Mouse (Mus musculus) 416B (cell line): ENCODE data around the gene Asb16.
A peak's percentile ranks its signal among the peaks of the same experiment; 100 is the strongest.

Experiments used
- DNase-seq: peaks from one replicate; pipeline ENCODE4 v3.0.0; 2011; ENCODE audit warnings: low read depth

Gene Asb16

DNA sequence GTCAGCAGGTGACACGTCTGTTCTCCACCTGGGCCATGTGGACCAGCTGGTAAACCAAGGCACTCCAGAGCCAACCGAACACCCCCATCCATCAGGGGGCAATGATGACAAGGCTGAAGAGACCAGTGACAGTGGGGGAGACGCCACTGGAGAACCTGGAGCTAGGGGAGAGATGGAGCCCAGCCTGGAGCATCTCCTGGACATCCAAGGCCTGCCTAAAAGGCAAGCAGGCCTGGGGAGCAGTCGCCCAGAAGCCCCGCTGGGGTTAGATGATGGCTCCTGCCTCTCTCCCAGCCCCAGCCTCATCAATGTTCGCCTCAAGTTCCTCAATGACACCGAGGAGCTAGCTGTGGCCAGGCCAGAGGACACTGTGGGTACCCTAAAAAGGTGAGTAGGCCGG, 18.9 kb downstream of the Asb16 start:
- DNase-seq, result no peak

GRCm38 (mm10) chr11:102288027-102288804, 19.7 kb downstream of the Asb16 start:
- no peak for DNase-seq

DNA sequence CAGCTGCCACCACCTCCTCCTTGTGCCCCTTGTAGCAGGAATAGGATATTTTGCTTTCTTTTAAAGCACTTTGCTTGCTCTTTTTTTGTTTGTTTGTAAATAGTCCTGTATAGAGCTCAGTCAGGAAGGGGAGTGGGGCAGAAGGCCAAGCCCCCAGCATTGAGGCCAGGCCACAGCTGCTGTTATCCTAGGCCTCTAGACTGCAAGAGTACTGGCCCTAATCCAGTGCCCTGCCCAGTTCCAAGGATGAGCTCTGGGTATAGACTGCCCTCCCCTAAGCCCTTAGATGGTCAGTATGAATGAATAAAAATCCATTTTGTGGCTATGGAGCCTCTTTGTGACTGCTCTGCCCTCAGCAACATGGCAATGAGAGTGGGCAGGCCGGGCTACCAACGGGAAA, 20.4 kb downstream of the Asb16 start:
- no peak for DNase-seq

- no peak for DNase-seq
These were observed 21.1 kb downstream of the Asb16 start for GRCm38 (mm10) chr11:102289511-102290100.

DNA sequence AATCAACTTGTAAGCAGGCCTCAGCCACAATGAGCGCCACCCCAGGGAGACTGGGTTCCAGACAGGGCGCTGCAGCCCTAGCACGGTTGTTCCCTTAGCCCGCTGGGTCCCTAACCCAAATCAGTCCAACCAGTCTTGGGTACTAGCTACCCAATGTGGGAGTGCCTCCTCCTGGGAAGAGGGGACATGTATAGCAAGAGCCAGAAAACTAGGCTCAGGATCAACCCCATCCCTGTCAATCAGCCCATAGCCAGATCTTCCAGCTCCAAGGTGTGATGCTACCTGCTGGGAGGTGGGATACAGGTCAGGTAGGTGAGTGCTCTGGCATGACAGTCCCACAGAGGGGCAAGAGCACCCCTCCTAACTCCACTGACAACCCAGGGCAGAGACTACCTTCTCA, 21.6 kb downstream of the Asb16 start:
- DNase-seq, result no peak

- DNase-seq, result no peak
These were observed 22.6 kb downstream of the Asb16 start for GRCm38 (mm10) chr11:102291051-102291535.

DNA sequence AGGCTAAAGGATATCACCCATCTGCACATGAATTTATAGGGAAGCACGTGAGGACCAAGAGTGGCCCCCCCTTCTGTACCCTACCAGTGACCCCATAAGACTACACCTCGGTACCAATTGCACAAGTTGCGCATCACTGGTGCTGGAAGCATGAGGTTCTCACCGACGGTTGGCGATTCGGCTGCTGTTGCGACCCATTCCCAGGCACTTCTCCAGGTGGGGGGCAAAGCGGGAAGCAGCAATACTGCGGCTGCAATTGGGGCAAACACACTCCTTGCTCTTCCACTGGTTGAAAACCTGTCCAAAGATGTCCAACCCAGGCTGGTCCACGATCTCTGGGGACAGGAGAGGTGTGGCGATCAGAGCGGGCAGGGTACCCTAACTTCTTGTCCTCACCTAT, 25.4 kb downstream of the Asb16 start:
- no peak for DNase-seq

- no peak for DNase-seq
These were observed 25.9 kb downstream of the Asb16 start for GRCm38 (mm10) chr11:102294416-102294815.

DNA sequence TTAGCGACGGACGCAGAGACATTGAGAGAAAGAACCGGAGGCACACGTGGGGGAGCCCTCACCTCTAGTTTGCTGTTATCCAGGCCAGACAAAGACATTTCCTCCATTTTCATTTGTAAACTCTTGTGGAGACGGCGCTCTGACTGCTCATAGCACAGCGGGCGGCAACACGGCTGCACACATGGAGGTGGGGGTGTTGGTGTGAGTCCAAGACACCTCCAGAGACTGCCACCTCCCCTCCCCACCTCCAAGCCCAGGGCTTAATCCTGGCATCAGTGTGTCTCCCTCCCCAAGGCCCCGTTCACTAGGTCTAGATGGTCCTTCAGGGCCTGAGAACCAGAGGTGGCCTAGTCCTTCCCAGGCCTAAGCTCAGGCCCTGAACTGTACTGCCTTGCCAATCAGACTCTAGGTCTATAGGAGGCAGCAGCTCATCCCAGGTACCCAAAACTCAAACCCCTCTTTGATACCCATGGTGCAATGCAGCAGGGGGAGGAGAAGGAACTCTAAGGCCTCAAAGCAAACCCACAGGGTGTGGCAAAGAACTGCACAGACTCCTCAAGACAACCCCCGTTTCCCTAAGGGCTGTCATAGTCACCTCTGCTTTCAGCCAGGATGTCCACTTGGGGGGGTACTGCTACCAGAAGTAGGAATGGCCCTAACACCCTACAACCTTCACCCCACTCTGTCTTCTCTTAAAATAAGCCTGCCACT, 26.5 kb downstream of the Asb16 start:
- peak; percentile 91 for DNase-seq

DNA sequence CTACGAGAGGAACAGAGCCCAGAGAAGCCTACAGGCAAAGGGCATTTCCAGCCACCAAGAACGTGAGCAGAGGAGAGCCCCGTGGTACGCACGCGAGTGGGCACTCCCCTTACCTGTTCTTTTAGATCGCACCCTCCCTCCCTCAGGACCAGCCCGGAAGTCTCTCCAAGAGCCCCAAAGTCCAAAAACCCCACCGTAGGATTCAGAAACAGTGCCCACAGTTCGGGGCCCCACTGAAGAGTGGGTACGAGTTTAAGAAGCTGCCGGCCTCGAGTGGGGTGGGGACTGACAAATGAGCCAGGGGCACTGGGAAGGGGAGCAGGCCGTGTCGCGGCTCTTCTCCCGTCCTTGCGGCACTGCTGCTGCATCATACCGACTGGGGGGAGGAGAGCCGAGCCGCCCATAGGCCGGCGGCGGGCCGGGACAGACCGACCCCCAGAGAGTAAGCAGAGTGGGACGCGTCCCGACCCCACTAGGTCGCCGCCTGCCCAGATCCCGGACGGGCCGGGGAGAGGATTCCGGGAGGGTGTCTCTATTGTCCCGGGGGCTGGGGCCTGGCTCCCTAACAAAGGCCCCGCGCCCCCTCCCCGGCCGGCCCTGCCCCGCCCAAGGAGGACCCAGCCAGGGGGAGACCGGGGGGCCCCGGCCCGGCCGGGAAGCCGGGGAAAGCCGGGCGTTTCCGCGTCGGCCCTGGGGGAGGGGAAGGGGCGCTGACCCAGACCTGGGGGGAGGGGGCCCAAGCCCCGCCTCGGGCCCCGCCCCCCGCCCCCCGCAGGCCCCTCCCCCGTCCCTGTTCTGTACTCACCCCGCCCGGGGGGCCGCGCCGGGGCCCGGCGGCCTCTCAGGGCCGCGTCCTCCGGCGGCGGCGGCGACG, 27.3 kb downstream of the Asb16 start:
- peak; percentile 55 for DNase-seq

DNA sequence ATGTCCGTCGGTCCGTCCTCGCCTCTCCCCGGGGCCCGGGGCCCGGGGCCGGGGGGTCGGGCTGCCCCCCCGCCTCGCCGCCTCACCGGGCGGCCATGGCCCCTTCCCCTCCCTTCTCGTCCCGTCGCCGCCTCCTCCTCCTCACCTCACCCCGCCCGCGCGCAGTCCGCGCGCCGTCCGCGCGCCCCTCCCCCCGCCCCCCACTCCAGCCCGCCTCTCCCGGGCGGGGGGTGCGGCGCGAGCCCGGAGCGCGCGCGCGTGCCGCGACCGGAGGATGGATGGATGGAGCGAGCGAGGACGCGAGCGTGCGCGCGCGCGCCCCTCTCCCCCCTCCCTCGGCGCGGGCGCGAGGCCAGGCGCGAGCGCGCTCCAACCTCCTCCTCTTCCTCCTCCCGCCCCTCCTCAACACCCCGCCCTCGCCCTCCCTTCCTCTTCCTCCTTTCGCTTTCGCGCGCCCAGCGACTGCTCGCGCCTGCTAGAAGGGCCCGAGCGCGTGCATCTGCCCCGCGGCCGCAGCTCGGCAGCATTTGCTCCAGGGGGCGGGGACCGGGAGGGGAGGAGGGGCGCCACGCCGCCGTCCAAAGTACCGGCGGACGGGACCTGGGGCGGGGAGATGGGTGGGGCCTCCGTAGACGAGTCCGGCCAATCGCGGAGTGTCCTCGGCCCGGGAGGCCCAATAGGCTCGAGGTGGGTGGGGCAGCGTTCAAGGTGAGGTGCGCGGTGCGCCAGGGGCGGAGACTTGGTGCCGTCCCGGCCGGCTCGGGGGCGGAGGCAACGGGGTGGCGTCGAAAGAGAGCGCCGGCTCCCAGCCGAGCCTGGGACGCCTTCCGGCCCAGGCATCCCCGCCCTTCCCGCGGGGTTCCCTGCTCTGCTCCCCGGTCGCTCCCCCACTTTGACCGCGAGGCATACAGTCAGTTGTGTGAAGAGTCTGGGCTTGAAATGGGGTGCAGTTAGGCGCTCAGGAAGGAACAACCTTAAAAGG, 28.2 kb downstream of the Asb16 start, which contains the start of gene Atxn7l3:
Gene Atxn7l3 (minus strand): TSS at position 141 of the 982 bp plus-strand sequence.
- DNase-seq, result peak; percentile 98

DNA sequence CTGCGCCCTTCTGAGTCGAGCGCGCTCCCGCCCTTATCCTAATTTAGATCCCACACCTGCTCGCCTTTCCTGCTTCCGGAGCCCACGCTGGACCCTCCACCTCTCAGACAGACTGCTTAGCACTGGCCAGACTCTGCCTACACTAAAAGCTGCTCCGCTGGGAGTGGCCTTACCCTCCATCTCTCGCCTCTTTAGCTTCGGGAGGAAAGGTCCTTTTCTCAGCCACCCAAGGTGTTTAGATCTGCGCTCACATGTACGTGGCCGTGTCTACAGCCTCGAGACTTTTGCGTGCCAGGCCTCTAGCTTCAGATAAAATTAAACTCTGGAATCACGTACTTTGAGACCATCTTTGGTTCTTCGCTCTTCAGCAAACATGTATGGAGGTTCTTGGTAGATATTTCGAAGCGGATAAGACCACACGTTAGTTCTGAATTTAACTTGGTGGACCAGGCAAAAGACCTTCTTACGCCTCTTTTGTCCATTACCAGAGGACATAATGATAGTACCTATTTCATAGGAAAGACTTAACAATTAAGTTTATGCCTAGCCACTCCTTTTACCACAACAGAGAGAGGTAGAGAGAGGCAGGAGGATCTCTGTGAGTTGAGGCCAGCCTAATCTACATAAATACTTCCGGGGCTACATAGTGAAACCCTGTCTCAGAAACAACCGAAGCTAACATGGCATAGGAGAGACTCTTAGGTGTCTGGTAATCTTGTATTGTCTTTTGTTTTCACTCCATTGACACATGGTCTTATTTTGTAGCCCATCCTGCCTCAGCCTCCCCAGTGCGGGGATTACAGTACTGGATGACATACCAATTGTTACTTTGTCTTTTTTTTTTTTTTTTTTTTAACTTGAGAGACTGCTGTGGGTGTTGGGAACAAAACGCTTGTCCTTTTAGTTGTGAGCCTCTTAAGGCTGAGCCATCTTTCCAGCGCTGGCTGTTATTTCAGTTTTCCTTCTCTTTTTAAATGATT, 29.3 kb downstream of the Asb16 start:
- DNase-seq, result peak; percentile 64

DNA sequence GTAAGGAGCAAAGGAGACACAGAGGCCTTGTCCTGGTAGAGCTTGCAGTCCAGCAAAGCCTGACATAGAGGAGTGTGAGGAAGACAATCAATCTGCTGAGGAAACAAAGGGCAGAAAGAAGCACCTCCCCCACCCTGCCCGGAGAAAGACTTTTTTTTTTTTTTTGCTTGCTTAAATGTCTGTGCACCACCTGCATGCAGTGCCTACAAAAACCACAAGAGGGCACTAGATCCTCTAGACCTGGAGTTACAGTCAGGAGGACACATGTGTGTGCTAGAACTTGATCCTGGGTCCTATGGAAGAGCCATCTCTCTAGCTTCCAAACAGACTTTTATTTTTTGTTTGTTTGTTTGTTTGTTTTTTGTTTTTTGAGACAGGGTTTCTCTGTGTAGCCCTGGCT, 31.3 kb downstream of the Asb16 start:
- DNase-seq, result peak; percentile 87

DNA sequence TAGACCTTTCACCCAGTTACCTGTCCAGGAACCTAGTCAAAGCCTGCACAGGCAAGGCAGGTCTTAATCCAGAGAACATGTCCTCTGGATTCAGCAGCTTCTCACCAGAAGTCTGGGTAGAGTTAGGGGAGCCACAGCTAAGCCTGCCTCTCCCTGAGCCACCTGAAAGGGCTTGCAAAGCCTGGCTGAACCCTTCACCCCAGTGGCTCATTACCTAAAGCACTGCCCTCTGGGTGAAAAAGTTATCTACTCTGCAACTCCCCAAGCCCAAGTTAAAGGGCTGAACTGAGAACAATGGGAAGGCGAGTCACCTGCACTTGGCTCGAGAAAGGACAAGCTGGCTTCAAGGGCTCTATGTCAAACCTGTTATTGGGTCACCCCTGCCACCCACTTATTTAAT, 35.6 kb downstream of the Asb16 start:
- DNase-seq, result no peak

DNA sequence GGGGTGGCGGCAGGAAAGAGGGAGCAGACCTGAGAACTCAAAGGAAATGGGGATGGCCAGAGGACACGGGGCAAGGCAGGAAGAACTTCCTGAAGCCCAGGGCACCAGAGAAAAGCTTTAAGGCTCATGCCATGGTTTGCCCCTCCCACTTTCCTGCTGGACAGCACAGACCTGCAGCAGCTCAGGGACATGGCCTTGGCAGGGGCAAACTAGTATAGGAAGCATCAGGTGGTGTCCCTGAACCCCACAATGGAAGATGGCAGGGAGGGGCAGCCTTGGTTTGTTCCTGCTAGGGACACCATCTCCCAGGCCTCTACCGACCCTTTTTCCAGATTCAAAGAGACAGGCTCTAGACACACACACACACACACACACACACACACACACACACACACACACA, 36.8 kb downstream of the Asb16 start:
- no peak for DNase-seq

DNA sequence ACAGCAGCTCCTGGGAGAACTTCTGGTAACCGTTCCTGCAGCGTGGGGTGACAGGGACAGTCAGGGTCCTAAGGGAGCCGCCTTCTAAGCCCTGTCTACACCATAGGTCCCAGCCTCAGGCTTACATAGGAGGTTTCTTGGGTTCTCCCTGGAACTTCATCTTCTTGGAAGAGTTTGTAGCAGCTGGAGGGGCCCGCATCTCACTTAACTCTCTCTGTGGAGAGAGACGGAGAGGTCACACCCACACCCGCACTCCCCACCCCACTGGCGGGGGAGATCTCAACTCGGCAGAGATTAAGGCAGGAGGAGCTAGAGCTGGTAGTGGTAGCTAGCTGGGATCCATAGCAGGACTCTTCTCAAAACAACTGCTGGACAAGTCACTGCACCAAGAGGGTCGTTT, 39.6 kb downstream of the Asb16 start:
- DNase-seq, result no peak

GRCm38 (mm10) chr11:102308979-102309378, 40.4 kb downstream of the Asb16 start:
- DNase-seq, result peak; percentile 97

GRCm38 (mm10) chr11:102309821-102310617, 41.5 kb downstream of the Asb16 start:
- no peak for DNase-seq
